Mouse (Mus musculus): ENCODE results near the gene Gm17581. TPM values are rescaled to one million over a fixed set of nuclear protein-coding genes. Genes with fewer than 3 reads are reported as not detected.
A peak's percentile ranks its signal among the peaks of the same experiment; 100 is the strongest.
"Not testable (repeated sequence)": the region's sequence is repeated elsewhere in the genome, so short reads cannot be mapped to it uniquely, and the experiment has no call there.

Gm17581 gene
- polyA plus RNA-seq (2012; rRNA removed) = not detected in 2 replicates

DNA sequence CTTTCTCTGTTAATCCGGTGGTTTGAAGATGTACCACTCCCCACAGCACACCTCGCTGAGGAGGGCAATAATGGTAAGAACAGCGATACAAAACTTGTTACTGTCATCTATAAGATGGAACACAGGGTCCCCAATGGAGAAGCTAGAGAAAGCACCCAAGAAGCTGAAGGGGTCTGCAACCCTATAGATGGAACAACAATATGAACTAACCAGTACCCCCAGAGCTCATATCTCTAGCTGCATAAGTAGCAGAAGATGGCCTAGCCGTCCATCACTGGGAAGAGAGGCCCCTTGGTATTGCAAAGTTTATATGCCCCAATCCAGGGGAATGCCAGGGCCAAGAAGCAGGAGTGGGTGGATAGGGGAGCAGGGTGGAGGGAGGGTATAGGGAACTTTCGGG is at the start of gene Gm17581:
Gene Gm17581 (minus strand): TSS at position 101 of the 400 bp plus-strand sequence.
- H3K4me3 ChIP-seq (replicated peaks; ENCODE audit: insufficient read depth, low read depth, low read length); DNase-seq; H3K4me1 ChIP-seq (ENCODE audit: control insufficient read depth, insufficient read depth, low read length); H3K27ac ChIP-seq (ENCODE audit: insufficient read depth, low read length); H3K27me3 ChIP-seq (ENCODE audit: control insufficient read depth, insufficient read depth, low read length): not testable (repeated sequence)
- 90% methylated on average over 5 of the region's 5 CpGs for WGBS

DNA sequence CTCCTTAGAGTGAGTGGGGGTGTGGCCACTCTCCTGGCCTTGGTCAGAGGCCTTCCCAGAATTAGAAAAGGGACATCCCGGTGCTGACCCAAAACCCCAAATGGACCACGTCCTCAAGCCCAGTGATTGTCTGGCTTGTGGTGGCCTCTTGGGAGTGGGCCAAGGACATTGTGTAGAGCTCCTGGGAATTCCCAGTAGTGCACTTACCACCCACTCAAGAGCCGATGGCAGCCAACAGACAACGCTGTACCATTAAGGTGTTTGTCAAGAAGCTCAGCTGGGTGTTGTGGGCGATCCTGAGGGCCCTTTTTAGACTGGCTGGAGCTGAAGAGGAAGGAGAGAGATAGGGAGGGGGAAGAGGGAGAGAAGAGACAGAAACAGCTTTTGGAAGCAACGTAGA is 48.9 kb upstream of the Gm17581 start:
- no peak for TF ChIP-seq POLR2A (IDR thresholded peaks at IDR 0.05; ENCODE audit: borderline replicate concordance, insufficient read depth, low read length)
- no peak for TF ChIP-seq CTCF (IDR thresholded peaks at IDR 0.05; ENCODE audit: borderline replicate concordance, insufficient read depth, low read depth, low read length)
- no peaks in the 10 kb centered on the region for H3K27me3 ChIP-seq (ENCODE audit: control insufficient read depth, insufficient read depth, low read length)
- H3K27ac ChIP-seq (ENCODE audit: insufficient read depth, low read length) = peak overlapping the region; percentile 63
- WGBS = 9% methylated on average over 6 of the region's 6 CpGs
- DNase-seq = peak; percentile 62
- peaks cover 64% of the 10 kb centered on the region for H3K4me1 ChIP-seq (ENCODE audit: control insufficient read depth, insufficient read depth, low read length)
- no peak overlapping the region for H3K4me3 ChIP-seq (replicated peaks; ENCODE audit: insufficient read depth, low read depth, low read length)

DNA sequence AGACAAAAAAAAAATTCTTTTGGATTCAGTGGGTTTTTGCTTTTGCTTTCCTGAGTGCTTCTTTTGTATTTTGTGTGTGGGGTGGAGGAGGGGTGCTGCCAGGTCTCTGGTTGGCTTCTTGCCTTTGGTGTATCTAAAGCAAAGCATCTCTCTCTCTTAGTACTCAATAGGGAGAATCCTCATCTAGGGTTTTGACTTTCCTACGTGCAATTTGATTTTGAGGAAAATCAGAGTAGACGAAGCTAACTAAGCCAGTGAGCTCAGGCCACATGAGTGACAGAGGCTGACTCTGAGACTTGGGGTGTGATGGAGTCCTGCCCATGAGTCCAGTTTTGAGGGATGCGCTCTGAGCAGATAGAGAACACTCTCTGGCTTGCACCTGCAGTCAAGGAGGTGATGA is 43.8 kb upstream of the Gm17581 start:
- peak overlapping the region; percentile 59 for H3K27ac ChIP-seq (ENCODE audit: insufficient read depth, low read length)
- WGBS = 14% methylated on average over 3 of the region's 3 CpGs
- no peaks in the 10 kb centered on the region for H3K27me3 ChIP-seq (ENCODE audit: control insufficient read depth, insufficient read depth, low read length)
- TF ChIP-seq CTCF (IDR thresholded peaks at IDR 0.05; ENCODE audit: borderline replicate concordance, insufficient read depth, low read depth, low read length) = no peak
- TF ChIP-seq POLR2A (IDR thresholded peaks at IDR 0.05; ENCODE audit: borderline replicate concordance, insufficient read depth, low read length) = no peak
- DNase-seq = peak in 1 of 2 experiments; percentile 39
- peaks cover 44% of the 10 kb centered on the region for H3K4me1 ChIP-seq (ENCODE audit: control insufficient read depth, insufficient read depth, low read length)
- H3K4me3 ChIP-seq (replicated peaks; ENCODE audit: insufficient read depth, low read depth, low read length) = peak overlapping the region; percentile 41

DNA sequence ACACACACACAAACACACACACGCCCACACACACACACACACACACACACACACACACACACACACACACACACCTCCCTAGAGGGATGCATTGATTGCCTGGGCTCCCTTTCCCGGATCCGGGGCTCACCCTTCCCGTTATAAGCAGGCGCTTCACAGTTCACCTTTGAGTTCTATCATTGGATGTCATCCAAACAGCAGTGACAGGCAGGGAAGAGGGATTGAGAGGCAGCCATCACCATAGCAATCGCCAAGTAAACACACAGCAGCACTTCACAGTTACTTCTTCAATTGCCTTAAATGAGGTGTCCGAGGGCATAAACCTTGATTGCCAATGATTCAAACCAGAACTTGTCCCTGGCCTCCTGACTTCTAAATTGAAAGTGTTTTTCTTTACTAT is 43.4 kb upstream of the Gm17581 start:
- H3K4me1 ChIP-seq (ENCODE audit: control insufficient read depth, insufficient read depth, low read length) = peaks cover 39% of the 10 kb centered on the region
- no peak for TF ChIP-seq POLR2A (IDR thresholded peaks at IDR 0.05; ENCODE audit: borderline replicate concordance, insufficient read depth, low read length)
- H3K27me3 ChIP-seq (ENCODE audit: control insufficient read depth, insufficient read depth, low read length) = no peaks in the 10 kb centered on the region
- peak overlapping the region; percentile 56 for H3K4me3 ChIP-seq (replicated peaks; ENCODE audit: insufficient read depth, low read depth, low read length)
- peak overlapping the region; percentile 86 for H3K27ac ChIP-seq (ENCODE audit: insufficient read depth, low read length)
- peak; percentile 59 to 61 for DNase-seq
- WGBS = 7% methylated on average over 7 of the region's 7 CpGs

DNA sequence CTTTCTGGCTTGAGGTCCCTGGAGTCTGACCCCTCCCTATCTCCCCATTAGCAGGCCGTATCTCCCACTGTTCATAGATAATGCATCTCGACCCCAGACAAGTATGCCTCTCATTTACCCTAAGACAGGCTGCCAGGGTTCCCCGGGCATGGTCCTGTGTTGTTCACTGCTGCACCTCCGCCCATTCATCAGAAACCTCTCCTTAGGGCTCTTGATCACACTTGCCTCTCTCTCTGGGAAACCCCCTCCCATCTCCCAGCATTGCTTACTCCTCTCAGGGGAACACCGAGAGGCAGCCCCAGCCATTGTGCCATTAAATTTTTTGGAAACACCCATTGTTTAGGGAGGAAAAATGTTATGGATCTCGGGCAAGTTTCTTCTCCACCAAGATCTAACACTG is 42.3 kb upstream of the Gm17581 start:
- TF ChIP-seq CTCF (IDR thresholded peaks at IDR 0.05; ENCODE audit: borderline replicate concordance, insufficient read depth, low read depth, low read length) (no peak), POLR2A (IDR thresholded peaks at IDR 0.05; ENCODE audit: borderline replicate concordance, insufficient read depth, low read length) (0 out of 2 replicates have a peak, but pooled peaks have one; percentile 3)
- Histone ChIP-seq H3K27ac (ENCODE audit: insufficient read depth, low read length) (peak overlapping the region; percentile 86), H3K4me1 (ENCODE audit: control insufficient read depth, insufficient read depth, low read length) (peaks cover 37% of the 10 kb centered on the region), H3K4me3 (replicated peaks; ENCODE audit: insufficient read depth, low read depth, low read length) (peak overlapping the region; percentile 58), H3K27me3 (ENCODE audit: control insufficient read depth, insufficient read depth, low read length) (no peaks in the 10 kb centered on the region)
- DNase-seq = peak; percentile 44 to 59
- WGBS = 10% methylated on average over 6 of the region's 6 CpGs

DNA sequence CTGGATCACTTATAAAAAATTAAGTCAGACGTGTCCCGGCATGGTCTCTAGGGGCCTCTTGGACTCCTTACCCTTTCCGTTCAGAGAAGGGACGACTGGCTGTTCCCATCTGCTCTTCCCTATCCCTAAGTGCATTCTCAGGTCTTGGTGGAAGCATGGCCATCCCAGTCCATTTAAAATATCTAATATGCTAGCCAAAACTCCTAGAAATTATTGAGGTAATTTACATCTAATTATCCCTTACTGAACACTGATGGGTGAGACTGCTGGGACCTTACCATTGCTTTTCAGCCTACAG is 42.0 kb upstream of the Gm17581 start:
- H3K27ac ChIP-seq (ENCODE audit: insufficient read depth, low read length) = peak overlapping the region; percentile 86
- H3K27me3 ChIP-seq (ENCODE audit: control insufficient read depth, insufficient read depth, low read length) = no peaks in the 10 kb centered on the region
- WGBS = 8% methylated on average over 4 of the region's 4 CpGs
- H3K4me1 ChIP-seq (ENCODE audit: control insufficient read depth, insufficient read depth, low read length) = peaks cover 34% of the 10 kb centered on the region
- TF ChIP-seq POLR2A (IDR thresholded peaks at IDR 0.05; ENCODE audit: borderline replicate concordance, insufficient read depth, low read length) (no peak), CTCF (IDR thresholded peaks at IDR 0.05; ENCODE audit: borderline replicate concordance, insufficient read depth, low read depth, low read length) (no peak)
- H3K4me3 ChIP-seq (replicated peaks; ENCODE audit: insufficient read depth, low read depth, low read length) = peak overlapping the region; percentile 58
- no peak for DNase-seq

DNA sequence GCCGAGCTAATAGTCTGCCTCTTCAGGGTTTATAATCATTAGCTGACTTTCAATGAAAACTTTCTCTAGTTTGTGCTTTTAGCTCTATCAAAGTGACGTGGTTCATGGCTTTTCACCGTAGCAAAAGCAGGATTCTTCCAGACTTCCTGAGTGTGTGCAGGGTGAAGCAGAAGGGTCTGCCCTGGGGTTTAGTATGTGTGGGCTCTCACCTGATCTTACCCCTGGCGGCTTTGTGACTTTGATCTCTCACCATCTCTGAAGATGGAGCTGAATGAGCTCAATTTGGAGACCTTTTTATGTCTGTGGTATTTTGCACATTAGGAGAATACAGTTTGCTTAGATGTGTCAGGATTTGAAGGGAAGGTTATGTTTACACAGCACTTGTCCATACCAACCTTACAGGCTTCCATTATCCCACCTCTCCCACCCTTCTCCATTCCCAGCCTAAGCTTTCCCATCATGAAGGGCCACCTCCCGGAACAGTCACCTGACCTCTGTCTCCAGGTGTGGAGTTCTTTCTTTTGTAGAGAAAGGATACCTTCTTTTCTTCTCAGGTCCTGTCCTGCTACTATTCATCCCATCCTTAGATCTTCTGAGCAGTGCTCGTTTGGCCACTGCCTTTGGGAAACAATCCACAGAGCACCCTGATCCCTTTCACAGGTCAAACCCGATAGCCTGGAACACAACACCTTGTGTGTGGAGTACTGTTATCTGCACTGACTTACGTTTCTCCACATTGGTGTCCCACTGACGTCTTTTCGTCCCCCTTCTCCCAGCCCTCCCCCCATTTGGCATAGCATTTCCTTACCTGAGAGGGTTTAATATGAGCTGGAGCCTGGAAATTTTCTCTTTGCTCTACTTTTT is 41.4 kb upstream of the Gm17581 start:
- no peak for TF ChIP-seq CTCF (IDR thresholded peaks at IDR 0.05; ENCODE audit: borderline replicate concordance, insufficient read depth, low read depth, low read length)
- TF ChIP-seq POLR2A (IDR thresholded peaks at IDR 0.05; ENCODE audit: borderline replicate concordance, insufficient read depth, low read length) = peak; percentile 48; the same call in 1 of the 2 replicates
- peak; percentile 61 to 62 for DNase-seq
- WGBS = 9% methylated on average over 10 of the region's 10 CpGs
- Histone ChIP-seq H3K27ac (ENCODE audit: insufficient read depth, low read length) (peak overlapping the region; percentile 86), H3K4me1 (ENCODE audit: control insufficient read depth, insufficient read depth, low read length) (peaks cover 29% of the 10 kb centered on the region), H3K4me3 (replicated peaks; ENCODE audit: insufficient read depth, low read depth, low read length) (peak overlapping the region; percentile 58), H3K27me3 (ENCODE audit: control insufficient read depth, insufficient read depth, low read length) (no peaks in the 10 kb centered on the region)

DNA sequence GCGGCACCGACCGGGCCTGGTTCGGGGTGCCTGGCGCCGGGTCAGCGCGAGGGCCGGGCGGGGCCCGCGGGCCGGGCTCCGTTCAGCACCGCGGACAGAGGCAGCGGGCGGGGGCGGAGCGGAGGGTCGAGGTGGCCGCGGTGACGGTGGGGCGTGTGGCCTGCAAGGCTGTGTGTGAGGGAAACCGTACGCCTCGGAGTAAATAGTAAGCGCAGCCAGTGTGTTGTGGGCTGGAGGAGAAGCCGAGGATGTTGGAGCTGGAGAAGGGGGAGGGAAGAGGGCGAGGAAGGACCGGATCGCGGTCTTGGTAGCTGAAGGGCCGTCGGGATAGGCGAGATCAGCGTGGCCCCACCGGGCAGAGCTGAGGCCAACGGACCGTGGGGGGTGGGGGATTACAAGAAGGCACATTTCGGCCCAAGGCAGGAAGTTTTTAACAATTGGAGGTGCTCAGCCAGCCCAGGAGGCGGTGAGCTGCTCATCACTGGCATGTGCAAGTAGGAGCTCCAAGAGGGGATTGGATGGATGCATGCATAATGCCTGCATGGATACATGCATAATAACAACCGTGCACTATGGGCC is 40.1 kb upstream of the Gm17581 start:
- H3K27me3 ChIP-seq (ENCODE audit: control insufficient read depth, insufficient read depth, low read length) = no peaks in the 10 kb centered on the region
- peak overlapping the region; percentile 70 for H3K4me3 ChIP-seq (replicated peaks; ENCODE audit: insufficient read depth, low read depth, low read length)
- peak; percentile 86 to 87 for DNase-seq
- WGBS = 1% methylated on average over 44 of the region's 44 CpGs
- TF ChIP-seq CTCF (IDR thresholded peaks at IDR 0.05; ENCODE audit: borderline replicate concordance, insufficient read depth, low read depth, low read length) = no peak
- peak; percentile 65; the same call in 1 of the 2 replicates for TF ChIP-seq POLR2A (IDR thresholded peaks at IDR 0.05; ENCODE audit: borderline replicate concordance, insufficient read depth, low read length)
- peaks cover 17% of the 10 kb centered on the region for H3K4me1 ChIP-seq (ENCODE audit: control insufficient read depth, insufficient read depth, low read length)
- H3K27ac ChIP-seq (ENCODE audit: insufficient read depth, low read length) = peak overlapping the region; percentile 86

Measured in cerebellum, adult 2 months (tissue).